Mouse (Mus musculus) v-Abl transformed pro-B cells (cell line): Measurements from ENCODE around the gene Fermt3.

ENCODE experiments used
- in situ Hi-C, 2 experiments: fragments of 400-800 bp; cut with MboI; formaldehyde crosslinking; loops; one replicate each; pipeline ENCODE4 v1.15.1; 2025; ENCODE audit not compliant: unreplicated experiment in 2 of 2

The Fermt3 gene

DNA sequence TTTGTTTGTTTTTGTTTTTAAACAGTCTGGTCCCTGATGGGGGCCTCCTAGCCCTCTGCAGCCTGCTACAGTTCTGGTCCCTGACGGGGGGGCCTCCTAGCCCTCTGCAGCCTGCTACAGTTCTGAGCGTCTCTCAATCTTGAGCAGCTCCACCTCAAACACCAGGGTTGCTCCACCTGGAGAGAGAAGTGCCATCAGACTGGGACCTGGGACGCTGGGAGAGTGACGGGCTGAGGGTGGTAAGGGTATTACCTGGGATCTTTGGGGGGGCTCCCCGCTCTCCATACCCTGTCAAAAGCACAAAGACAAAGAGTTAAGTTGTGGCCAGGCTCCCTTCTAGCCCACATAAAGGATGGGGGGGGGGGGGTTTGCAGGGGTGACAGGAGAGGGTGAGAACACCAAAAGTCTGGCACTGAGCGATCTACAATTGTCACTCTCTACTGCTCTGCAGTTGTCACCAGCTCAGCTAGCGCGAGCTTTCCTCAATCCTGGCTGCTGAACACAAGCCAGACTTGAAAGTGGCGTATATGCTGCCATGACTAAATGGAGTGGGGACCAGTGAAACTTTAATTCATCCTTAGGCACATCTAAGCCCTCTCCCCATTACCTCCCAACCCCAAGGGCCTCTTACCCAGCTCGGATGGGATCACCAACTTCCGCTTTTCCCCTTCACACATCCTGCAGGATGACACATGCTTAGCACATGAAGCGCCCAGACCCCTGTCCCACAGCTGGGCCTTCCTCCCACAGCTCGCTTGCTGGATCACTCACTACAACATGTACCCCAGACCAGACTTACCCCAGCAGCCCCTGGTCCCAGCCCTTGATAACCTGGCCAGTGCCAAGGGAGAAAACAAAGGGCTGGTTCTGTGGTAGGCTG, 41.3 kb downstream of the Fermt3 start:
- in situ Hi-C loops: loop anchor here (5.0 kb wide), 2 partner anchors 44 to 56 kb away; partner anchors contain the start of gene Esrra (in 2 of the 2)

DNA sequence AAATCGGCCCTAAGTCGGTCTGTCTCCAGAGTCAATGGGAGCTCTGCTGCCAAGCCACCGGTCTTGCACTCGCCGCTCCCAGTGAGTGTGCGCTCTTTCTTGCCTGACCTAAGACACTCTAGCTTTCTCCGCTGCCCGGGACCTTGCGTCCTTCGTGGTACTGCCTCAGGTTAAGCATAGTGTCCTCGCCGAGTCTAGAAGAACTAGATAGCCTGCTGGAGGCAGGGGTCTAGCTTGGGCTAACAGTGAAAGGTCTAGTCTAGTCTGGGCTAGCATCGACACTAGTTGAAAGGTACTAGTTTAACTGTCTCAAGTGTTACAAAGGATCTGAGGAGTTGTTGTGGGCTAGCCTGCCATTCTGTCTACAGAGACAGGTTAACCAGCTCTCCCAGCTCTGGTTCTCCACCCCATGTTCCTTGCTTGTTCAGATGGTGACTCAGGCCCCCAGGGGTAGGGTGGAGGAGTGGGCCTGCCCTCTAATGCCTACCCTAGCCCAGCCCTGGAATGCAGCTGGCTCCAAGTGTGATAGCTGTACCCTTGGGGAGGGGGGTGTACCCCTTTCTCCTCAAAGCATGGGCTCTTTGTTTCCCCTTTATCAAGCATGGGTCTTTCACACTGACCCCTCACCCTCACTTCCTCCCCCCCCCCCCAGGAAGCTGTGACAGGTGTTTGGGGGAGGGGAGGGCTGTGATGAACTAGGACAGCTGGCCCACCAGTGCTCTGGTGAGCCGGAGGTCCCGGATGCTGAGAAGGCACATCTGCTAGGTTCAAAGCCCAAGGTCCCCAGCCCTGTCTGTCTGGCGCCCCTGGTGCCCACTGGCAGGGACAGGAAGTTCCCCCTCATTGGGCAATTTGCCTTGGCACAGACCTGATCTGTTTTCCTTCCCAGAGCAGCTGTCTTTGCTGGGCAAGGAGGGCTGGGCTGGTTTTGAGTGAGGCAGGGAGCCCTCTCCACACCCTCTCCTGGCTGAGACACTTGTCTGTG, 43.4 kb downstream of the Fermt3 start, which contains the start of gene Plcb3:
Gene Plcb3 (minus strand): TSS at position 934 of the 985 bp plus-strand sequence.
- in situ Hi-C loops: loop anchor here (5.0 kb wide), 2 partner anchors 46 to 54 kb away; partner anchors contain the start of gene Esrra (in 2 of the 2)

DNA sequence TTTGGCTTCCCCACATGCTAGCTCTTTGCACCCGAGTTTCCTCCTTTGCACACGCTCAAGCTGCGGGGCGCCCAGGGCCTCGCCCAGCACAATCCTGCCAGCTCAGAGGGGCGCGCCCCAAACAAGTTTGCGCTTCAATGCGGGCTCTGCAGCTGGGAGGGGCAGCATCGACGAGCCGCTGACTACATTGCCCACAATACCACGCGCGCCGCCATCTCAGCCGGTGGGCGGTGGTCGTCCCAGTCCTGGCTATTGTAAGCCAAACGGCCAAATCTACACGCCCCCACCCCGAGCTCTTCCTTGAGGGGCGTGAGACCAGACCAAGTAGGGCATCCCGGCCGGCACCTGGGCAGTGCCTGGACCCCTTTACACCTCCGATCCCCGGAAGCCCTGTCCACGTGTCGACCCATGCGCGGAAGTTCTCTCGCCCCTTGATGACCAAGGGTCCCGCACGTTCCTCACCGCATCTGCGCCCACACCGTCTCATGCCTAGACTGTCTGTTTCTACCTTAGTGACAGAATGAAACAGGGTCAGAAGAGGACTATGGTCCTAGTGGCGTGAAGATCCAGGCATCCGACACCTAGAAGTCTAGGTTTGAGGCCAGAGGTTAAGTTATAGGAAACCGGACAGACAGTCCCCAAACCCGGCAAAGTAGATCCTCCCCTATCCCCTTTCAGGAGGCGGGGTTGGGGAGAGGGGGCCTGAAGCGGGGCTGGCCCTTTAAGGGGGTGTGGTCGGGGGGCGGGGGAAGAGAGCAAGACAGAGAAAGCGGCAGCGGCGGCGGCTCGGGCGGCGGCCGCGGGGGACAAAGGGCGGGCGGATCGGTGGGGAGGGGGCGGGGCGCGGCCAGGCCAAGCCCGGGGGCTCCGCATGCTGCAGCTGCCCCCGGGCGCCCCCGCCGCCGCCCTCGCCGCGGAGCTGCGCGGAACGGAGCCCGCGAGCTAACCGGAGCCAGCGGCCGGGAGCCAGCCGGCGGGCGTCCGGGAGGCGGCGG, 44.8 kb downstream of the Fermt3 start, which contains the start of gene Ppp1r14b:
Gene Ppp1r14b (plus strand): TSS at position 758 of the 995 bp plus-strand sequence.
- in situ Hi-C loops: loop anchor here (5.0 kb wide), 2 partner anchors 48 to 52 kb away; partner anchors contain the start of gene Esrra (in 2 of the 2)

- in situ Hi-C loops: no loop called here
Measured at GRCm38 (mm10) chr19:6973581-6974190, 45.6 kb downstream of the Fermt3 start.

GRCm38 (mm10) chr19:6972247-6972917, 46.9 kb downstream of the Fermt3 start:
- in situ Hi-C loops: no loop called here

DNA sequence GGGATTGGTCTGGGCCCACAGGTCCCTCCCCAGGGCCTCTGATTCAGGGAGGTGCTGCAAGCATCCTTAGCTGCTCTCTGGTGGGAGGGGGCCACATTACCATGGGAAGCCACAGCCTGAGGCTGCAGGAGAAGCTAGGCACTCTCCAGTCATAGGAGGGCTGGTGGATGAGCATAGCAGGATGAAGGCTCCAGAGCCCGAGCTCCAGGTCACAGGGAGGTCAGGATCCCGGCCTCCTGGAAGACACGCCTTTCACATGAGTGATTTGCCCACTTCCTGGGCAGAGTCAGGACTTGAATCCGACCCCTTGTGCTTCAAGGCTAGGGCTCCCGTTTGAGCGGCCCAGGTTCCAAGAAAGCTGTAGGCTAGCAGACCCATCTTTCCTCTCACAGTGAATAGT, 47.6 kb downstream of the Fermt3 start:
- in situ Hi-C loops: no loop called here

- in situ Hi-C loops: no loop called here
Measured at GRCm38 (mm10) chr19:6970460-6971085, 48.7 kb downstream of the Fermt3 start.

DNA sequence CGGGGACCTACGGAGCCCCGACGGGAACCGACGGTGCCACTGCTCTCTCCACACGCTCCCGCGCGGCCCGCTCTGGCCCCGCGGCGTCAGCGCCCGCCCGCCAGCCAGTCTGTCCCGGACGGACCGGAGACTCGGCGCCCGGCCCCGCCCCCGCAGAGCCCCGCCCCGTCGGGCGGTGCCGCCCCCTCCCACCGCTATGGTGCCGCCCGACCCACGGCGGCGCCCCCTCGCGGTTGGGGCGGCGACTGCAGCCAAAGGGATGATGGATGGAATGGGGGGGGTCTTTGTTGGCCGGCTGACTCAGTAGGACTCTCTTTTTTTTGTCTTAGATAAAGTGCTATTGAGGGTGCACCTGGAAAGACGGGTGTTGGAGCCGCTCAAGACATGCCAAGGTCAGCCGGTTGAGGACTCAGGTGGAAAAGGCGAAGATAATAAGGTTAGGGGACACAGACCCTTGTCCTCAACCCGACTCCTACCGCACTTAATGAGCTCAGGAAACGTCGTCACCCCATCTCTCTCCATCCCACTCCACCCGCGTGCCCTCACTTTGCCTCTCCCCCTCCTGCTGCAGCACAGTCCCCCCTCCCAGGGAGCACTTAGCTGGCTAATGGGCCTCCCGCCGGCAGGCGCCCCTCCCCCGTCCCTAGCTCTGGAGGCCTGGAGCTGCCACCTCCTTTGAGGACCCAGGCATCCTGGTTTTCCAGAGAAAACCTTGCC, 49.4 kb downstream of the Fermt3 start:
- in situ Hi-C loops: no loop called here

GRCm38 (mm10) chr19:6969291-6969664, 50.0 kb downstream of the Fermt3 start:
- in situ Hi-C loops: no loop called here

GRCm38 (mm10) chr19:6968491-6969271, 50.6 kb downstream of the Fermt3 start:
- in situ Hi-C loops: no loop called here

DNA sequence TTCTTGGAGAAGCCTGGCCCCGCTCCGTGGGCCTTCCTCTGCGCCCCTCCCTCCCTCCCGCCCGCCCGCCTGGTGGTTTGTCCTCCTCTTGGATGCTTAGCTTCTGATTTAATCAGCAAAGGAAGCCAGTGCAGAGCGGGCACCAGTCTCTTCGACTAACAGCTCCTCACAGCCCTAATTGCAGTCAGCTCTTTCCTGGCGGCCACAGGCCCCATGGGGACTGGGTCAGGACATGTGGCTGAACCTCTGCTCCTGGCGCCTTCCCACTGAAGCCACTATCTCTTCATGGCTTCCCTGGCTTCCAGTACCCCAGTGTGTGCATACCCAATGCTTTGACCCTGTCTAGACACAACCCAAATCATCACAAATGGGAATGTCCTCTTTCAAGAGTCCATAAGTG, 62.8 kb downstream of the Fermt3 start:
- in situ Hi-C loops: no loop called here

DNA sequence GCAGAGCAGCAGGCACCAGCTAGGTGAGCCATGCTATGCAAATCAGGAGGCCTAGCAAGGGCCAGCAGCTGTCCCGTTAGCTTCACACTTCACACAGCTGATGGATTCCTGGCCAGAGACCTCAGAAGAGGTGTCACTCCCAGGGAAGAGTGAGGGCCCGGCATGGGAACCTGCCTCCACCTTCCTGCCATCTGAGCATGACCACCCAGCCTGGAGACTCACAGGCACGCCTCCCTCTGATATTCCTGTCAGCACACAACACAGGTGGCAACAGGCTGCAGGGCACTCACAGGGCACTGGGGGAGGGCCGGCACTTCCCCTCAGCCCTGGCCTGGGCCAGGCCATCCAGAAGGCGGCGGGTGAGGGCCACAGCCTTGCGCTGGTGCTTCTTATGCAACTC, 63.8 kb downstream of the Fermt3 start:
- in situ Hi-C loops: no loop called here

DNA sequence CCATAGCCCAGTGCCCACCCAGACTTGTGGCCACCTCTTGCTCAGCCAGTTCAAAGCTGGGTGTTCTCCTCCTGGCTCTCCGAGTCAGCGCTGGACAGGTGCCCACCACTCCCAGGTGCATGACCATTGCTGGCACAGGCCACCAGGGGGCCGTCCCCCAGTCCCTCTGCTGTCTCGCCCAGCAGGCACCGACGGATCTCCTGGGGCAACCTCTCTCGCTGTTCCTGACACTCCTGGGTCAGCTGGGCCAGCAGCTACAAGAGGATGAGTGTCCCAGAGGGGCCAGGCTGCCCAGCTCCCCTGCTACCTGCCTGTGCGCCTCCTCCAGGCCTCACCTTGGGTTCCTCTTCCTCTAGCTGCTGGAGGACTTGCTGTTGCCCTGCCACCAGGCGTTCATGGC, 65.2 kb downstream of the Fermt3 start:
- in situ Hi-C loops: no loop called here

DNA sequence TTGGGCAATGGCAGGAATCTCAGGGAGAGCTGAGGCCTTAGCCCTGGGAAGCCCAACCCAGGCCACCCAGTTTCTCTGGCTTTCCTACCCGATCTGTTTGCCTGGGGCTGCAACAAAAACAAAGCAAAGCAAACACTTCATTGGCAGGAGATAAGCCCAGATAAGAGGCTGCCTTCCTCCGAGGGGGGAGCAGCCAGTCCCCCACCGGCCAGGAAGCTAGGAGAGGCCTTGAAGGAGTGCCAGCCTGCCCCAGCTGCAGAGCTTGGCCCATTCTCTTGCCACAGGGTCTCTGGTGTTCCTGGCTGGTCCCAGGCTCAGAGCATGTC, 66.6 kb downstream of the Fermt3 start:
- in situ Hi-C loops: no loop called here

DNA sequence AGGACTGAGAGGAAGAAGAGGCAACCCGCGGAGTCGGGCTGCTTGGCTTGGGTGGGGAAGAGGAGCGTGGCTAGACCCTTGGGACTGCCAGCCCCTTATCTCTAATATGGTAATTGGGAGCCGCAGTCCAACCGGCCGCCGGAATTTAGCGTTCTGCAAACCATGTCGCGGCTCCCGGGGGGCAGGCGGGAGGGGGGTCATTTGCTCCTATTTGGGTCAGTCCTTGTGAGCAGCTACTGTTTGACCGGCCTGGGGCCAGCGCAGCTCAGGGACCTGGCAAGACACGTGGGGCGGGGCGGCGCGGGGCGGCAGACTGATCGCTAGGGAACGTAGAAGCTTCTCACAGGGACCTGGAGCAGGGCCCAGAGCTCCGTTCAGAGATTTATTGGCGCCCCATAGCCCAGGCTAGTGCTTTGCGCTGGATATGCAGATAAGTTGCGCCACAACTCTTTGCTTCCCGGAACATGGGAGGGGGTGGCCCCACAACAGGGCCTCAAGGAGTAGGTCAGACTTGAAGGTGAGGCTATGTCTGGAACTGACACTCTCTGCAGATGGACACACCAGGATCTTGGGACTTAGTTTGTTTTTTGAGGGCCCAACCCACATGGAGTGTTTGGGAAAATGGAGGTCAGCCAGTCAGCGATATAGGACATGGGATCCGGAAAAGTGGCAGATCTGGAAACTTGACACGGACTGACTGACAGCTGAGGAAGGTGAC, 67.1 kb downstream of the Fermt3 start:
- in situ Hi-C loops: no loop called here

GRCm38 (mm10) chr19:6951381-6951968, 67.8 kb downstream of the Fermt3 start:
- in situ Hi-C loops: no loop called here
